Mouse (Mus musculus) ES-E14 (cell line): ENCODE data around the gene Mif4gd.

ENCODE experiments used
- ZC3H11A ChIP-seq: IDR thresholded peaks from 2 replicates; pipeline ENCODE4 v1.6.1; 2012; ENCODE audit warnings: low read depth, mild to moderate bottlenecking, inconsistent platforms, low read length, borderline replicate concordance
- ZNF384 ChIP-seq: IDR thresholded peaks from 2 replicates; pipeline ENCODE4 v1.6.1; 2012; ENCODE audit warnings: low read depth, low read length, inconsistent platforms

- TF ChIP-seq ZC3H11A (no peak), ZNF384 (no peak)
These were observed 30.5 kb upstream of the Mif4gd start for GRCm38 (mm10) chr11:115643265-115643664.
